Mouse (Mus musculus): Measurements from ENCODE around the gene Efcab2. TPM values are rescaled to one million over a fixed set of nuclear protein-coding genes. Genes with fewer than 3 reads are reported as not detected.

Gene Efcab2
- polyA plus RNA-seq, 2 experiments, result 0.64 to 4.3 TPM

DNA sequence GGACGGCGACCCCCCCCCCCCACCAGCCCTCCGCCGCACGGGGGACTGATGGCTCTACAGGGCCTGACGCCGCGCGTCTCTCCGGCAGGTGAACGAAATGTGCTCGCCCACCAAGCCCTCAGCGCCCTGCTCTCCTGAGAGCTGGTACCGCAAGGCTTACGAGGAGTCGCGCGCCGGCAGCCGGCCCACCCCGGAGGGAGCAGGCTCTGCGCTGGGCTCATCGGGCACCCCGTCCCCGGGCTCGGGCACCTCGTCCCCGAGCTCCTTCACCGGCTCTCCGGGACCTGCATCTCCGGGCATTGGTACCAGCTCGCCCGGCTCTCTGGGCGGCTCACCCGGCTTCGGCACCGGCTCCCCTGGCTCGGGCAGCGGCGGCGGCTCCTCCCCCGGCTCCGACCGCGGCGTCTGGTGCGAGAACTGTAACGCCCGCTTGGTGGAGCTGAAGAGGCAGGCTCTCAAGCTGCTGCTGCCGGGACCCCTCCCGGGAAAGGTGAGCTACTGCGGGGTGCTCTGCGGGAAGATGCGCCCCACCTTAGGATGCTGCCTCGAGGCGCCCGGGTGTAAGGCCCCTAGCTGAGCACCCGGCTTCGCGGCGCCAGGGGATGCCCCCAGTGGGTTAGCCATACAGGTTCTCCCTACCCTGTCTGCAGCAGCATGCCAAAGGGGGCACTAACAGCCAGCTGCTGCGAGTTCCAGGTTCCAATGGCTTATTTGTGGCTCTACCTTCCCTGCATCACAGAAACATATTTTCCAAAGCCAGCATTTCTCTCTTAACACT lies 124.6 kb downstream of the Efcab2 start:
- Histone ChIP-seq H3K36me3 (replicated peaks; ENCODE audit: control insufficient read depth, insufficient read depth, low read depth) (no peaks in the 10 kb centered on the region), H3K27ac (no peak overlapping the region), H3K4me1 (replicated peaks; ENCODE audit: control insufficient read depth in 2 of 2, insufficient read depth in 2 of 2, low read length in 1 of 2) (no peaks in the 10 kb centered on the region), H3K4me3 (ENCODE audit: insufficient read depth in 1 of 2, low read depth in 2 of 2, low read length in 2 of 2) (peak overlapping the region; percentile 37 to 48), H3K27me3 (ENCODE audit: control insufficient read depth, insufficient read depth, low read length) (peaks cover 57% of the 10 kb centered on the region), H3K4me2 (ENCODE audit: low read depth) (peak overlapping the region; percentile 68), H3K9ac (replicated peaks) (no peak overlapping the region), H3K9me3 (ENCODE audit: control insufficient read depth, low read length) (no peaks in the 10 kb centered on the region)
- WGBS (ENCODE audit: insufficient replicate concordance), result under 1% methylated on average over 61 of the region's 62 CpGs
- ATAC-seq (ENCODE audit: insufficient read depth) (peak; percentile 19; the same call in 1 of the 2 replicates), DNase-seq (ENCODE audit: low read depth in 3 of 3, low spot score in 3 of 3) (no peak)
- no peak for TF ChIP-seq EP300 (IDR thresholded peaks at IDR 0.05; ENCODE audit: low read depth)
- peak; percentile 67 for TF ChIP-seq CTCF (IDR thresholded peaks at IDR 0.05; ENCODE audit: low read depth)

Small RNA genes within 50 kb of the gene (microRNA-seq; reads per million reads assigned to microRNA genes)
- gene Gm27458, result not detected

Other genes starting within 250 kb of the Efcab2 start
- gene Desi2, start 218.7 kb upstream of the Efcab2 start, polyA plus RNA-seq (2012; rRNA removed), result 2.9 and 3.7 TPM in 2 replicates
- 6.2 and 6.5 TPM in 2 replicates for gene Desi2, start 218.7 kb upstream of the Efcab2 start, polyA plus RNA-seq (2014; fragmentation: Nextera tagmentation; extraction: Ambion mirVana)
- gene Cox20, start 87.0 kb upstream of the Efcab2 start, polyA plus RNA-seq (2012; rRNA removed), result 42.4 and 42.9 TPM in 2 replicates
- 97.3 and 107 TPM in 2 replicates for gene Cox20, start 87.0 kb upstream of the Efcab2 start, polyA plus RNA-seq (2014; fragmentation: Nextera tagmentation; extraction: Ambion mirVana)
- gene Hnrnpu, start 68.3 kb upstream of the Efcab2 start, polyA plus RNA-seq (2012; rRNA removed), result 86.5 and 191 TPM in 2 replicates
- 165 and 201 TPM in 2 replicates for gene Hnrnpu, start 68.3 kb upstream of the Efcab2 start, polyA plus RNA-seq (2014; fragmentation: Nextera tagmentation; extraction: Ambion mirVana)
- gene Kif26b, start 123.0 kb downstream of the Efcab2 start, polyA plus RNA-seq (2012; rRNA removed), result 0.05 and 0.07 TPM in 2 replicates
- gene Kif26b, start 123.0 kb downstream of the Efcab2 start, polyA plus RNA-seq (2014; fragmentation: Nextera tagmentation; extraction: Ambion mirVana), result 0.01 and 0.05 TPM in 2 replicates